Comparison of ENCODE assay signal across 8 mouse cellular contexts in genomic region chr1:161999882-162000371, GRCm38 (mm10). TPM values are rescaled to one million over a fixed set of nuclear protein-coding genes. Genes with fewer than 3 reads are reported as not detected.
A peak's percentile ranks its signal among the peaks of the same experiment; 100 is the strongest.
DNase-seq lines count a peak whose midpoint lies in the region; ATAC-seq lines count a peak whose summit lies in the region.

No protein-coding gene starts in this region.

- WGBS in hindbrain, embryonic 15.5 days = 1% methylated on average over 4 of the region's 4 CpGs

- H3K27me3 ChIP-seq in hindbrain, embryonic 15.5 days = no peaks in the 10 kb centered on the region

- H3K36me3 ChIP-seq in hindbrain, embryonic 15.5 days = no peaks in the 10 kb centered on the region

- intact Hi-C loops in heart, postnatal 25 days (cut with DNase I) = loop anchor here (1.0 kb wide), 1 partner anchor 313 kb away; no protein-coding TSS in a partner anchor

- no peak overlapping the region for H3K4me3 ChIP-seq in hindbrain, embryonic 15.5 days

- peak; percentile 94 for DNase-seq in heart, adult 11 months
- no peak for DNase-seq in heart, postnatal 25 days (ENCODE audit: low spot score)
- DNase-seq in cerebellum, adult 9-11 months = peak; percentile 58
- peak; percentile 63 to 66 for DNase-seq in frontal cortex, postnatal 10 days (ENCODE audit: low spot score in 2 of 2)
- peak; percentile 74 for DNase-seq in layer of hippocampus, postnatal 36 days
- DNase-seq in lung, postnatal 4 days = peak; percentile 44 to 54
- DNase-seq in right cerebral cortex, postnatal 25 days = peak; percentile 65

- H3K27ac ChIP-seq in hindbrain, embryonic 15.5 days (replicated peaks) = peak overlapping the region; percentile 73

- no peaks in the 10 kb centered on the region for H3K9me3 ChIP-seq in hindbrain, embryonic 15.5 days

- H3K4me1 ChIP-seq in hindbrain, embryonic 15.5 days (replicated peaks) = peaks cover 24% of the 10 kb centered on the region

- peak overlapping the region; percentile 10; the same call in 1 of the 2 replicates for H3K9ac ChIP-seq in hindbrain, embryonic 15.5 days

- H3K4me2 ChIP-seq in hindbrain, embryonic 15.5 days = peak overlapping the region; percentile 34; the same call in 1 of the 2 replicates

- ATAC-seq in hindbrain, embryonic 15.5 days (ENCODE audit: low FRiP score, low read depth) = peak; percentile 90

RNA-seq across cellular contexts. Expression of gene 4930558K02Rik, which starts 20.5 kb away (rescaled TPM):
- total RNA-seq in heart, postnatal 25 days (2021) = not detected
- 0.16 and 0.25 TPM in 2 replicates for polyA plus RNA-seq in hindbrain, embryonic 15.5 days (2015; fragmentation: Nextera tagmentation; extraction: Ambion mirVana)
- not detected for total RNA-seq in layer of hippocampus, postnatal 36 days (2021)

RNA-seq across cellular contexts. Expression of gene Pigc, which starts 30.9 kb away (rescaled TPM):
- 10 to 100 TPM; 16.5 to 16.9 TPM for total RNA-seq in heart, postnatal 25 days (2021)
- 35.4 and 36.6 TPM in 2 replicates for polyA plus RNA-seq in hindbrain, embryonic 15.5 days (2015; fragmentation: Nextera tagmentation; extraction: Ambion mirVana)
- 10 to 100 TPM; 13.5 to 16.1 TPM for total RNA-seq in layer of hippocampus, postnatal 36 days (2021)
